Mouse (Mus musculus) kidney, adult 2 months (tissue): ENCODE data around the gene Ifitm6. TPM values are rescaled to one million over a fixed set of nuclear protein-coding genes. Genes with fewer than 3 reads are reported as not detected.
"Not testable (repeated sequence)": the region's sequence is repeated elsewhere in the genome, so short reads cannot be mapped to it uniquely, and the experiment has no call there.

Source experiments
- DNase-seq: peaks from one replicate; pipeline ENCODE4 v3.0.0; 2021
- H3K27ac ChIP-seq: fragments of 200-500 bp; 2 replicates; pipeline ENCODE4 v1.5.1; 2012; ENCODE audit warnings: low read depth, low read length, control low read depth, inconsistent platforms; ENCODE audit not compliant: insufficient read depth
- H3K27me3 ChIP-seq: fragments of 200-500 bp; replicated peaks from 2 replicates; pipeline ENCODE4 v1.6.1; 2012; ENCODE audit warnings: mild to moderate bottlenecking, moderate library complexity, low read length, inconsistent platforms; ENCODE audit not compliant: control insufficient read depth, insufficient read depth
- H3K36me3 ChIP-seq: fragments of 200-500 bp; 2 replicates; pipeline ENCODE4 v1.6.1; 2012; ENCODE audit warnings: mild to moderate bottlenecking, moderate library complexity, low read length, inconsistent platforms; ENCODE audit not compliant: control insufficient read depth, insufficient read depth
- H3K4me1 ChIP-seq: fragments of 200-500 bp; 2 replicates; pipeline ENCODE4 v1.6.1; 2011; ENCODE audit warnings: low read length; ENCODE audit not compliant: control insufficient read depth, insufficient read depth
- H3K4me3 ChIP-seq: fragments of 200-500 bp; 2 replicates; pipeline ENCODE4 v1.5.1; 2011; ENCODE audit warnings: mild to moderate bottlenecking, low read depth, low read length, control low read depth; ENCODE audit not compliant: insufficient read depth
- CTCF ChIP-seq: fragments of 200-500 bp; conservative IDR thresholded peaks from 2 replicates; pipeline ENCODE4 v1.5.1; 2011; ENCODE audit warnings: low read depth, mild to moderate bottlenecking, control low read depth, low read length, moderate library complexity, mixed read lengths; ENCODE audit not compliant: insufficient read depth, insufficient read length
- POLR2A ChIP-seq: fragments of 200-500 bp; IDR thresholded peaks from one replicate; pipeline ENCODE4 v1.6.1; 2011; ENCODE audit warnings: low read depth, low read length, control low read depth
- WGBS: fragments of 180-500 bp; shearing (Covaris S2); methylation state at CpG from one replicate; pipeline ENCODE4 v1.1.7; 2018; 5-methylcytosine and 5-hydroxymethylcytosine counted together
- polyA plus RNA-seq: library from polyadenylated mRNA; depleted of rRNA; stranded (reverse); fragments of >200 nt; gene quantifications from 2 replicates; pipeline ENCODE4 v1.2.3, GENCODE M21; 2012

The Ifitm6 gene
- polyA plus RNA-seq, 1 experiment, result 2.3 TPM

DNA sequence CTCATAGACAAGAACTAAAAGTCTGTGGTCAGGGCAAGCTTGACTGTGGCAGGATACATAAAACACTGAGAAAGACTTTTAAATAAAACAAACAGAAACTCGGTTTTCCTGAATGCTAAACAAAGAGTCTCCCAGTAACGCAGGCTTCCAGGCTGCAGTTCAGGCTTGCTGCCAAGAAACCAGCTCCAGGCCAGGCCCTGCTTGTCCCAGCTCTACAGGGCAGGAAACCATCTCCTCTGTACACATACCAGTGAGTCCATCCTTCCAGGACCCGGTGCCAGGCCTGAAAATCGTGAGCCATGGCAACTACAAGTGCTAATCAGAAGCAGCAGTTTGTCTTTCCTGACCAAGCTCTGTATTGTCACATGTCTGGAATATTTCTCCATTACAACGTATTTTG, 23.9 kb upstream of the Ifitm6 start:
- no peak overlapping the region for H3K4me3 ChIP-seq
- H3K4me1 ChIP-seq, result no peaks in the 10 kb centered on the region; the same call in 1 of the 2 replicates
- no peaks in the 10 kb centered on the region for H3K27me3 ChIP-seq
- WGBS, result 11% methylated on average over 5 of the region's 5 CpGs
- peak overlapping the region; percentile 70 for H3K27ac ChIP-seq
- no peaks in the 10 kb centered on the region for H3K36me3 ChIP-seq
- peak; percentile 87 for DNase-seq
- TF ChIP-seq CTCF (no peak), POLR2A (no peak)

- no peaks in the 10 kb centered on the region; the same call in 1 of the 2 replicates for H3K4me1 ChIP-seq
- WGBS, result 44% methylated on average over 6 of the region's 9 CpGs
- no peaks in the 10 kb centered on the region for H3K27me3 ChIP-seq
- H3K27ac ChIP-seq, result peak overlapping the region; percentile 70
- 0 out of 2 replicates have a peak overlapping the region, but pooled peaks have one; percentile 20 for H3K4me3 ChIP-seq
- TF ChIP-seq CTCF (no peak), POLR2A (no peak)
- H3K36me3 ChIP-seq, result no peaks in the 10 kb centered on the region
- peak; percentile 16 for DNase-seq
These were observed 23.3 kb upstream of the Ifitm6 start for GRCm38 (mm10) chr7:141040867-141041606.

DNA sequence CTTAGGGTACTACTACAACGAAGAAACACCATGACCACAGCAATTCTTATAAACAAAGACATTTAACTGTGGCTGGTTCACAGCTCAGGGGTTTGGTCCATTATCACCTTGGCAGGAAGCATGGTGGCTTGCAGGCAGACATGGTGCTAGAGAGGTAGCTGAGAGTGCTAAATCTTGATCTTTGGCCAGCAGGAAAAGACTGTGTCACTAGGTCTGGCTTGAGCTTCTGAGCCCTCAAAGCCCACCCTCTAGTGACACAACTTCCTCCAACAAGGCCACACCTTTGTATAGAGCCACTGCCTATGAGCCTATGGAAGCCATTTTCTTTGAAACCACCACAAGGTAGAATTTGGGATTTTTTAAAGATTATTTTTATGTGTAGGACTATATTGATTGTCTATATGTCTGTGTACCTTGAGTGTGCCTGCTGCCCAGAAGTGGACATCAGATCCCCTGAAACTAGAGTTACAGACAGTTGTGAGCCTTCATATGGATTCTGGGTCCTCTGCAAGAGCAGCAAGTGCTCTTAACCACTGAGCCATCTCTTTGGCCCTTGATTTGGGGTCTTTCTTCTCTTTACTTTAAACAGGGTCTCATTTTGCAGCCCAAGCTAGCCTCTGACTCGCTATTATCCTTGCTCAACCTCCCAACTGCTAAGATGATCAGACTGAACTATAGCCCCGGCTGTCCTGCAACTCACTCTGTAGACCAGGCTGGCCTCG, 21.8 kb upstream of the Ifitm6 start:
- DNase-seq, result no peak
- TF ChIP-seq POLR2A (no peak), CTCF (no peak)
- 98% methylated on average over 4 of the region's 4 CpGs for WGBS
- Histone ChIP-seq H3K4me1 (no peaks in the 10 kb centered on the region; the same call in 1 of the 2 replicates), H3K36me3 (no peaks in the 10 kb centered on the region), H3K27me3 (no peaks in the 10 kb centered on the region), H3K4me3 (no peak overlapping the region), H3K27ac (no peak overlapping the region)

- no peaks in the 10 kb centered on the region for H3K27me3 ChIP-seq
- no peak overlapping the region for H3K27ac ChIP-seq
- no peaks in the 10 kb centered on the region for H3K36me3 ChIP-seq
- WGBS, result 69% methylated on average over 20 of the region's 21 CpGs
- no peak overlapping the region for H3K4me3 ChIP-seq
- H3K4me1 ChIP-seq, result no peaks in the 10 kb centered on the region; the same call in 1 of the 2 replicates
- DNase-seq, result no peak
- TF ChIP-seq CTCF (no peak), POLR2A (no peak)
These were observed 20.6 kb upstream of the Ifitm6 start for GRCm38 (mm10) chr7:141038090-141039032.

- not testable (repeated sequence) for DNase-seq, H3K4me1 ChIP-seq, H3K27me3 ChIP-seq, H3K4me3 ChIP-seq, H3K27ac ChIP-seq, H3K36me3 ChIP-seq
- 77% methylated on average over 1 of the region's 2 CpGs for WGBS
These were observed 18.9 kb upstream of the Ifitm6 start for GRCm38 (mm10) chr7:141036624-141037023.

GRCm38 (mm10) chr7:141032458-141033167, 14.9 kb upstream of the Ifitm6 start:
- H3K4me3 ChIP-seq, result no peak overlapping the region
- no peak for TF ChIP-seq CTCF
- no peak for TF ChIP-seq POLR2A
- no peaks in the 10 kb centered on the region for H3K4me1 ChIP-seq
- H3K27me3 ChIP-seq, result no peaks in the 10 kb centered on the region
- DNase-seq, result no peak
- H3K27ac ChIP-seq, result no peak overlapping the region
- no peaks in the 10 kb centered on the region for H3K36me3 ChIP-seq
- WGBS, result 80% methylated on average over 9 of the region's 9 CpGs
